Mouse (Mus musculus) brain, embryonic 14.5 days (tissue): Measurements from ENCODE around the gene Nod2. TPM values are rescaled to one million over a fixed set of nuclear protein-coding genes. Genes with fewer than 3 reads are reported as not detected.

Source experiments
- DNase-seq: peaks from one replicate; pipeline ENCODE4 v3.0.0-alpha.2; 2011; ENCODE audit warnings: low read depth
- CTCF ChIP-seq: fragments of 200-500 bp; IDR thresholded peaks from 2 replicates; pipeline ENCODE4 v1.5.1; 2012; ENCODE audit warnings: inconsistent platforms, mild to moderate bottlenecking, moderate library complexity, borderline replicate concordance; ENCODE audit not compliant: insufficient read depth, insufficient read length; ENCODE audit errors: extremely low read depth
- POLR2A ChIP-seq: fragments of 200-500 bp; IDR thresholded peaks from 2 replicates; pipeline ENCODE4 v1.6.1; 2012; ENCODE audit warnings: mild to moderate bottlenecking, inconsistent platforms, borderline replicate concordance; ENCODE audit not compliant: poor library complexity, insufficient read depth, insufficient read length, severe bottlenecking; ENCODE audit errors: extremely low read depth
- polyA plus RNA-seq: library from polyadenylated mRNA; depleted of rRNA; stranded (reverse); fragments of >200 nt; gene quantifications from 2 replicates; pipeline ENCODE4 v1.2.3, GENCODE M21; 2012; rRNA removed

Nod2 gene
- polyA plus RNA-seq: 0.16 and 0.34 TPM in 2 replicates

DNA sequence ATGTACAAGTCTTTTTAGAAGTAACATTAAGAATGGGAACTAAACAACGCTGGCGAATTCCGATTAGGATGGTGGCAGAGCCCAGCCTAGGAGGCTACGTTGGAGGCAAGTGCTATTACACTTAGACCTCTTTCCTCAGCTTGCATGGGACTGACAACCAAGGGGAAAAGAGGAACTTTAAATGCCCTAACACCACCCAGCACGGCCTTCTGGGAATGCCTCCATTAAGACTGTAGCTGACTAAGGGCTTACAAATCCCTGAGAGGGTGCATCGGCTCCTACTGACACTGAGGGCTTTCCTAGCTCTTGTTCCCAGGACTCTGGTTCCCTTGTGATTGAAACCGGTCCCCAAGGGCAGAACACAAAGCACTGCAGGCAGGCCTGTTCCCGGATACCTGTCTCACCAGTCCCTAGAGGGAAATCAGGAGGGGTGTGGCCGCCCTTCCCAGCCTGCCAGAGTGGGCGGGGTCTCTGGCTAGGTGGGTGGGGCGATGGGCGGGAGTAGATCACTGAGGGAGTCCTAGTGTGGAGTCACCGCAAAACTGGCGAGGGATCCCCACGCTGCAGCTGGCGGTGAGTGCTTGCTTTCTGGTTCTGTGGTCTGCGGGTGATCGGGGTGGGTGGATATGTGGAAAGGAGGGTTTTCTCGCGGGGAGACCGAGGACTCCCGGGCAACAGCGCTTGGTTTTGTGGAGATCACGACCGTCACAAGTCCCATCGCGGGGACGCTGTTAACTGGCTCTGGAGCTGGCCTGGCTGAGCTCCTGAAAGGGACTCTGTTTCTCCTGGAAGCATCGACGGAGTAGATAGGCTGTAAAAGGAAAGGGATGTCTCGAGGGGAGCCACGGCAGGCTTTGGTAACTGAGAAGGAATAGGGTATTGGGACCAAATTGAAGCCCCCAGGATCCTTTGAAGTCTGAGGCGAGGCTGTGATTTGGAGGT, at the start of gene Nod2:
Gene Nod2 (plus strand): TSS at position 479 of the 942 bp plus-strand sequence.
- peak; percentile 69 for DNase-seq
- TF ChIP-seq POLR2A (no peak), CTCF (no peak)

DNA sequence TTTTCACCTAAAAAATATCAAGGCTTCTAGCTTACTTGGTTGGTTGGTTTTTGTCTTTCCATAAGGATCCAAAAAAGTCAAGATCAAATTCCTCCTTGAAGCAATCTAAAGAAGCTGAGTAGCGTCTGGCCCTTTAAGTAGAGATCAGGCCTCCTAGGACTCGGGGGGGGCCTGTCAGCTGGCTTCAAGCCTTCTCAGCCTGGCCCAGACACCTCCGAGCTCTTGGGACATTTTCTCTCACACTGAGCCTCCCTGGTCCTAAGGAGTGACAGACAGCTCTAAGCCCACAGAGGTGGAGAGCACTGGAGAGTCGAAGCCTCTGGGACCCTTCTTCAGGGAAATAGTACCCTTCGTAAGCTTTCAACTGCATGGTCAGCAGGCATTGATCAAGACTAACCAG, 48.5 kb upstream of the Nod2 start:
- TF ChIP-seq POLR2A (no peak), CTCF (no peak)
- no peak for DNase-seq

DNA sequence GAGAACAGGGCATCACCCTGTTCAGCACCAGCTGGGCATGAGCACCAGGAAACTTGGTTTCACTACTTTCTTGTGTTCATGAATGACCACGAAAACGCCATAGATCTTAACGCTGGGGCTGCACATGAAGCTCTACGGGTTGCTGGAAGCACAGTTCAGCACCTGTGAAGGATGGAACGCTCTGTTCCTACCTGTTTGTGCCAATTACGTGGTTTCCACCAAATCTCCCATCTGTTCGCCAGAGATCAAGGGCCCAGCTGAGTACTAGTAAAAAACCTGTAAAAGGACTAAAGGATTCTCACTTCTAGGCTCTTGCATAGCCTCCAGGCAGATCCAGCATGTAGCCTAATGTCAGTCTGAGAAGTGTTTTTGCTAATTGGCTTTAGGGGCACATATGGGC, 47.6 kb upstream of the Nod2 start:
- no peak for TF ChIP-seq CTCF
- TF ChIP-seq POLR2A: no peak
- DNase-seq: peak; percentile 48

DNA sequence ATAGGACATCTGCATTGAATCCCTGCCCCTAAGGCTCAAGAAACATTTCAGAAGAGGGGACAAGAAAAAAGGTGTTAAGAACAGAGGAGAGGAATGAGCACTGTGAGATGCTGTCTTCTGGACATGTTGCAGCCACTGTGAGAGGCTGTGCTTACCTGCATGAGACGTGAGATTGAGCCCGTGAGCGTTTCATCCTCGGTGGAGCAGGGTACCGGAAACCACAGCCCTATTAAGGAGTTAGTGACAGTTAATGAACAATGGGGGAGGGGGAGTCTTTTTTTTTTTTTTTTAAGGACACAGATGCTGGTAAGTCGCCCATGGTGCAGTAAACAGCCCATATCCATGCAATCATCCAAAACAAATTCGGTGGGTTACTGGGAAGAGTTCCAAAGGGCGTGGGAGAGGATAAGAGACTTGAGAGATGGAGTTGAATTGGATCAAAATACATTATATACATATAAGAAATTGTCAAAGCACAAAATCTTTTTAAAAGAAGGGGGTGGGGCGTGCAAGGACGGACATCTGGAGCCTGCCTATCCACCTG, 43.6 kb upstream of the Nod2 start:
- TF ChIP-seq CTCF (no peak), POLR2A (no peak)
- no peak for DNase-seq

DNA sequence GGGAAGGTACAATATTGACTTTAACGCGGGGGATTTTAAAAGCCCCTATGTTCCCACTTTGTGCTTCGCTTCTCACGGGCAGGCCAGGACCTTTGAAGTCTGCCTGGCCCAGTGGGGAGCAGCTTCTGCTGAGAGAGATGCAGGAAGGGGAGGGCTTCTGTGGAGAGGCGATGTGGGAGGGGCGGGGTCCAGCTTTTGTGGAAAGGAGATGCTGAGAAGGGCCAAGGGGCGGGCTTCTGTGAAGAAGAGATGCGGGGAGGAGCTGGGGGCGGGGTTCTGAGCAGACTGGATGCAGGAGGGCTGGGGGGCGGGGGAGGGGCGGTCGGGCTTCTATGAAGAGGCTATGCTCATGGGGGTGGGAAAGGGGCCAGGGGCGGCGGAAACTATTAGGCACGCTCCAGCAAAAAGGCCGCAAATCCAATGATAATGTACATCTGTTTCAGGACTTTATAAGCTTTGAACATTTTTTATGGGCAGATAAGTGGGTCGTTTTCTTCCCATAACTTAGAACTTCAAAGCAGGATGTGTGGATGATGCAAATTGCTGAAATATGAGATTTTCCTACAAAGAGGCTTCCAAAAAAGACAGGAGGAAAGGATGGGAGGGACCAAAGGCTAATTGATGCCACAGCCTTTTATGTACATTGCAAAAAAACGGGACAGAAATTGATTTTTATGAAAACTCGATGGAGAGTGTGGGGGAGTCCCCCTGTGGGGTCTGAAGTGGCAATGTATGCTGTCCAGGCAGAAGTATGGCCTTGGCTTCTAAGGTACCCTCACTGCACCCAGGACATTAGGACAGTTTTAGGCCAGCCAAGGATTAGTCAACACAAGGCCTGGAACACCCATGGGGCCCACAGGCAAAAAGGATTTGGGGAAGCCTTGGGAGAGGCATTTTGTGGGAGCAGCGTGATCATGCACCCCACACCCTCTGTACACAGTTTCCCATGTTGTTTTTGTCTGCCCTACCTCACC, 42.8 kb upstream of the Nod2 start:
- DNase-seq: peak; percentile 98
- TF ChIP-seq POLR2A (no peak), CTCF (no peak)

DNA sequence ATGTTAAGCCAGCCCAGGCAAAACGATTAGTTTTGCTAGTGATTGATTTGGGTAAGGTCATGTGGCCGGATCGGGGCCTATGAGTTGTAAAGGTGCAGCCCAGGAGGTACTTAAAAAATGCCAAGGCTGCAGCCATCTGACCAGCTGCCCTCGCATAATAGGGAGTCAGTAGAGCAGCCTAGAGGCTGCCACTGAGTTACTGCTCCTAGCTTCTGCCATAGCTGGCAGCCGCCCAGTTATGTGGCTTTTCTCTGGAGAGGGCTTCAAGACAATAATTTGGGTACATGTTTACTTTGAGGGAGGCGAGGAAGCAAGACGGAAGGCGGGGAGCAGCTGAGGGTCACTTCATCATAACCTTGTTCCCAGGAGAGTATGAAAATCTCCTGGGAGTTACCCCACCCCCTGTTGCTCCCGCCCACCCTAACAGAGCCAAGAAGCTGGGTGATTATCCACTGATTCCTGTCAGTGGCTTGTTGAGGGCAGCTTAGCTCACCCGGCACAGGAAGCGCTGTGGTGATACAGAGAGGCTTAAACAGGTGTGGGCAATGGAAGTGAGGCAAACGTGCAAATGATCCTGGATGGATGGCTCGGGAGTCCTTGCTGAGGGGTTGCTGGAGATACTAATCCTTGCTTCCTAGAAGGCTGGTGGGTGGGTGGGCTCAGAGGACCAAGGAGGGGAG, 41.6 kb upstream of the Nod2 start:
- no peak for TF ChIP-seq POLR2A
- DNase-seq: peak; percentile 40

DNA sequence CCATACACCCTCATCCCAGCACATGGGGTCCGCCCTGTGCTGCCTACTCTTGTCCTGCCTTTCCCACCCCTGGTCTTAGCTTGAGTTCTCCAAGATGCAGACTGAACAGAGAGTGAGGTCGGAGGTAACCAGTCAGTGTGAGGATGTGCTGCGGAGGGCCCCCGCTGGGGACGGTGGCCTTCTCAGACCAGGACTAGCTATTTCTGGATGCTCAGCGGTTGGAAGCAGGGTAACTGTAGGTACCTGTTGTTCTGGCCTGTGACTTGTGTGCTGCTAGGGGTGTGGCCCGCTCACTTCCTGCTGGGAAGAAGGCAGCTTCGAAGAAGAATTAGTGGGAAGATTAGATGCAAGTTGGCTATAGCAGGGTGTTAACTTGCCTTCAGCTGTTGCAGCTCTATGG, 38.1 kb upstream of the Nod2 start:
- DNase-seq: no peak
- TF ChIP-seq CTCF: no peak
- TF ChIP-seq POLR2A: no peak

DNA sequence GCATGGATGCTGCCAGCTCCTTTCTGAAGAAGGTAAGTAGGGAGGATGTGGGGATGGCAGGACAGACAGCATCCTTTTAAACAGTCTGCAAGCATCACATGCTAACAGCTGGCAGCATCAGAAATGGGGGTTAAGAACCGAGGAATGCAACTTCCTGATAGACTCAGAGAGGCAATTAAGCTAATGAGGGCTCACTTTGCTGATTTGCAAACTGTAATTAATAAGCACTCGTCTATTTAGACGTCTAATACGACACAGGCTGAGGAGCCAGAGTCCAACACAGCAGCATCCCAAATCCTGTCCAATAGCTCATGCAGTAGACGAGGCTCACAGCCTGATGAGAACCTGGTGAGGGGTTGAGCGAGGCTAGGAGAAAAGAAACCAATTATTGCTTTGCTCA, 36.8 kb upstream of the Nod2 start:
- TF ChIP-seq CTCF: no peak
- no peak for TF ChIP-seq POLR2A

DNA sequence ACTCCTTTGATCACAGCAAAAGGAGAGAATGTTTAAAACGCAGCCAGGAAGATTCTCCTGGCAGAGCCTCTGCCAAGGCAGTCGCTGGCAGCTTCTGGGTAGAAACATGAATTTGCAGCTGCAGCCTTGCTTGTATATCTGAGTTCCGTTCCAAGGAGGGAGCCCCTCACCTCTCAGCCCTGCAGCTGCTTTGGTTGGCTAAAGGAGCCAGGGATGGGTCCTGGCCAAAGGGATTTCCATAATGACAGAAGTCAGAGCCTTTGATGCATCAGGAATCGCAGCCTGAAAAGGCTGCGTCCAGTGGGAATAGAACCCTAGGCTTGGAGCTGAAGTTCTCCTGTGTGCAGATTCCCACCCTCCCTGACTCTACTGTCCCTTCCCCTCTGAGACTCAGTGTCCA, 32.1 kb upstream of the Nod2 start:
- TF ChIP-seq POLR2A: no peak
- no peak for TF ChIP-seq CTCF
- peak; percentile 17 for DNase-seq

More for the DNA sequence above, 36.8 kb upstream of the Nod2 start:
- DNase-seq: peak; percentile 66

DNA sequence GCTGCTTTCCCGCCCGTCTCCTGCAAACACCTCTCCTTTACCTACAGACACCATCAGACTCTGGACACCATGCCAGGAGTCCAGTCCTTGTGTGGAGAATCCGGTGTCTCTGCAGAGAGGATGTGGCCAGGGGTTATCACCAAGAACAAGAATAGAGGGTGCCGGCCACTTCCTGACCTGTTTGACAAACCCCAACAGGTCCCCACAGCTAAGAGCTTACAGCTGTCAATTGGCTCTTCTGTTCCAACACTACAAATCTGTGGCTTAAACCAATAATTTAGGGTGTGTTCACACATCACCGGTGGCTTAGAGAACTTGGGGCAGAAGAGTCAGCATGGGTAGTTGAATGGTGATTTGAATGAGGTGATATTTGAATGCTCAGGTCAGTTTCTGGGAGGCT, 28.5 kb upstream of the Nod2 start:
- TF ChIP-seq CTCF (no peak), POLR2A (no peak)
- no peak for DNase-seq

DNA sequence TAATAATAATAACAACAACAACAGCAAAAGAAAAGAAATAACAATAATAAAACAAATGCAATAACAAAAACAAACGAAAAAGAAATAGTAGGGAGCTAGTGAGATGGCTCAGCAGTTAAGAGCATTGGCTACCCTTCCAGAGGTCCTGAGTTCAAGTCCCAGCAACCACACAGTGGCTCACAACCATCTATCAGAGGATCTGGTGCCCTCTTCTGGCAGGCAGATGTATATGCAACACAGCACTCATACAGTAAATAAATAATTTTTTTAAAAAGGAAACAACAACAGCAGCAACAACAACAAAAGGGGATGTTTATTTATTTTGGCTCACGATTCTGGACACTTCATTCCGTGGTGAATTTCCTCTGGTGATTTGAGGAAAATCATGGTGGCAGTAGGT, 27.6 kb upstream of the Nod2 start:
- DNase-seq: no peak

DNA sequence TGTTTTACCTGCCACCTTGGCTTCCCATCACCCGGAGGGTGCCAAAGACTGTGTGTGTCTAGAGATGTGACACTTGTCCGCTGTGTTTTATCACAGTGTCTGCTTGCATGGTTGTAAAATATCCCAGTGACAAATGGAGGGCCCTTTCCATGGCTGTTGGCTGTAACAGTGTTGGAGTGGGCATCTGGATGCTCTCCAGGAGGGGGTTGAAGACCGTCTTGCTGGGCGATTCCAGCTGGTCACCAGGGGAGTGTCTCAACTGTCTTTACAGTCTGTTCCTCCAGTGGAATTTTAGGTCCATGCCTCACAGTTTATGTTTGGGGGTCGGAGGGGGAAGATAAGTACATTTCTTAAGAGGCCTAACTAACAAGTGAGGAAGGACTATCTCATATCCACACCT, 26.2 kb upstream of the Nod2 start:
- no peak for DNase-seq
- TF ChIP-seq CTCF: no peak
- TF ChIP-seq POLR2A: no peak

More for the DNA sequence above, 27.6 kb upstream of the Nod2 start:
- TF ChIP-seq POLR2A (no peak), CTCF (peak; percentile 24; the same call in 1 of the 2 replicates)

DNA sequence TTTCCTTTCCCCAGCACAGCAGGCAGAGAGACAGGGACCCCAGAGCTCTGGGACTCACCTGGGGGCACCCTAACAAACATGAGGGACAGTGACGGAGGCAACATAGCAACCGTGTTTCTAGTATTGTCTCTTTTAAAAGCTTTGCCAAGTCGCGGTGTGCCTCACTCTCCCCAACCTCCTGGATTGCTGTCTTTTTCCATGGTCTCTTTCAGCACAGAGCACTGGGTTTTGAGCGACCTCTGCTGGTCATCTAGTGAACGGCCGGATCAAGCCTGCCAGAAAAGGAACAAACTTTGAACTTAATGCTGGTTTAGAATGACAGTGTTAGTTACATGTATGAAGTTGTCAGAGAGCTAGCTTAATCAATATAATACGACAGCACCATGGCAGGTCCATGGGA, 25.7 kb upstream of the Nod2 start:
- TF ChIP-seq POLR2A (no peak), CTCF (peak; percentile 97)
- peak; percentile 82 for DNase-seq

DNA sequence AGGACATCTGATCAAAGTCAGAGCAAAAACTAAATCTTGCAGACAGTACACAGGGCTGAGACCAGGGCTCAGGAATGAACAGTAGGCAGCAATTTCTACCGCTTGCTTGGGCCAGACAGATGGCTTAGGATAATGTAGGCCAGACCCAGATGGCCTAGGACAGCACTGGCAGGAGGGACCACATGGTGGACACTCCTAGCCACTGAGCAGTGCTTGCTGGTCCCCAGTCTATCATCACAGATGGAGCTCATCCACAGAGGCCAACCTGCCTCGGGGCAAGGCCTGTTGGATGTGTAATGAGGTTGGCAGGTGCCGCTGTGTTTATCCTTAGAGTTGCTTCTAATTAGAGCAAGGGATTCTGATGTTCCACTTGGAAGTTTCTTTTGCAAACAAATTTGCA, 23.8 kb upstream of the Nod2 start:
- no peak for TF ChIP-seq CTCF
- TF ChIP-seq POLR2A: no peak
- peak; percentile 47 for DNase-seq
